Comparison of ENCODE assay signal across 11 mouse cellular contexts in genomic region chr2:174285921-174286470, GRCm38 (mm10). TPM values are rescaled to one million over a fixed set of nuclear protein-coding genes. Genes with fewer than 3 reads are reported as not detected.
DNase-seq lines count a peak whose midpoint lies in the region; ATAC-seq and TF ChIP-seq lines count a peak whose summit lies in the region.
"Had no signal": no experiment of that assay in that cellular context is flagged by ENCODE, and none has a peak within 500 bp of the region (broad histone marks: within the 10 kb centered on the region; RNA-seq: fewer than 3 reads in every experiment).

No protein-coding gene starts in this region.

- DNase-seq in heart, adult 18-20 months = no peak
- DNase-seq in Muller cell, postnatal 12 days (ENCODE audit: inconsistent ontology term) = peak; percentile 35
- DNase-seq in hindbrain, embryonic 14.5 days (ENCODE audit: low spot score) = no peak
- no peak for DNase-seq in midbrain, embryonic 14.5 days
- no peak for DNase-seq in layer of hippocampus, adult 2 months (ENCODE audit: low spot score in 2 of 2)
- DNase-seq: cerebellum, adult 18-20 months; kidney, adult 11 months had no signal

- peaks cover 47% of the 10 kb centered on the region for H3K36me3 ChIP-seq in heart, embryonic 15.5 days
- H3K36me3 ChIP-seq in hindbrain, embryonic 14.5 days (replicated peaks; ENCODE audit: control insufficient read depth, insufficient read depth) = peaks cover 50% of the 10 kb centered on the region
- H3K36me3 ChIP-seq in midbrain, embryonic 14.5 days (ENCODE audit: control insufficient read depth, insufficient read depth, low read length) = peaks cover 52% of the 10 kb centered on the region

- H3K9ac ChIP-seq in heart, embryonic 15.5 days = no peak overlapping the region
- no peak overlapping the region for H3K9ac ChIP-seq in hindbrain, embryonic 14.5 days
- no peak overlapping the region for H3K9ac ChIP-seq in midbrain, embryonic 14.5 days (replicated peaks; ENCODE audit: low read length)

- H3K27me3 ChIP-seq in heart, embryonic 15.5 days = peaks cover 57% of the 10 kb centered on the region
- H3K27me3 ChIP-seq in hindbrain, embryonic 14.5 days (ENCODE audit: control insufficient read depth, insufficient read depth, low read length) = peaks cover 58% of the 10 kb centered on the region
- peaks cover 37% of the 10 kb centered on the region for H3K27me3 ChIP-seq in midbrain, embryonic 14.5 days (ENCODE audit: control insufficient read depth, insufficient read depth, low read length)
- H3K27me3 ChIP-seq: CH12.LX had no signal

- no peak for TF ChIP-seq CTCF in layer of hippocampus, adult 2 months (conservative IDR thresholded peaks at IDR 0.05)

- no peak for ATAC-seq in heart, embryonic 15.5 days (replicated peaks; ENCODE audit: insufficient number of reproducible peaks, insufficient read depth, low FRiP score, low read depth)
- ATAC-seq in hindbrain, embryonic 14.5 days (ENCODE audit: low FRiP score) = no peak
- ATAC-seq in midbrain, embryonic 14.5 days (ENCODE audit: low FRiP score, low TSS enrichment) = no peak
- ATAC-seq in granulocyte monocyte progenitor cell, adult 5-6 weeks (replicated peaks; ENCODE audit: poor library complexity, severe bottlenecking) = no peak
- no peak for ATAC-seq in inflammation-experienced regulatory T-cells, adult 6 months

- no peak overlapping the region for H3K4me2 ChIP-seq in heart, embryonic 15.5 days
- H3K4me2 ChIP-seq in hindbrain, embryonic 14.5 days (replicated peaks) = peak overlapping the region; percentile 12; the same call in 1 of the 2 replicates
- no peak overlapping the region for H3K4me2 ChIP-seq in midbrain, embryonic 14.5 days (ENCODE audit: low read length)

- 50% methylated on average over 34 of the region's 34 CpGs for WGBS in heart, embryonic 15.5 days
- 53% methylated on average over 34 of the region's 34 CpGs for WGBS in hindbrain, embryonic 14.5 days
- WGBS in midbrain, embryonic 14.5 days = 47% methylated on average over 34 of the region's 34 CpGs

- peaks cover 6% of the 10 kb centered on the region; the same call in 1 of the 2 replicates for H3K4me1 ChIP-seq in heart, embryonic 15.5 days (replicated peaks)
- peaks cover 15% of the 10 kb centered on the region for H3K4me1 ChIP-seq in hindbrain, embryonic 14.5 days (replicated peaks; ENCODE audit: control insufficient read depth, insufficient read depth, low read length)
- H3K4me1 ChIP-seq in midbrain, embryonic 14.5 days (ENCODE audit: control insufficient read depth, insufficient read depth, low read length) = peaks cover 9% of the 10 kb centered on the region

- H3K9me3 ChIP-seq in heart, embryonic 15.5 days (replicated peaks) = 0 out of 2 replicates have a peak, but pooled peaks cover 4% of the 10 kb centered on the region
- H3K9me3 ChIP-seq in hindbrain, embryonic 14.5 days (ENCODE audit: control insufficient read depth, low read length) = peaks cover 23% of the 10 kb centered on the region
- H3K9me3 ChIP-seq in midbrain, embryonic 14.5 days (ENCODE audit: control insufficient read depth, low read length) = peaks cover 24% of the 10 kb centered on the region

- peak overlapping the region; percentile 34 for H3K4me3 ChIP-seq in heart, embryonic 15.5 days
- H3K4me3 ChIP-seq in hindbrain, embryonic 14.5 days (replicated peaks; ENCODE audit: low read length) = peak overlapping the region; percentile 26
- peak overlapping the region; percentile 22; the same call in 1 of the 2 replicates for H3K4me3 ChIP-seq in midbrain, embryonic 14.5 days (replicated peaks; ENCODE audit: low read depth, low read length)
- no peak overlapping the region for H3K4me3 ChIP-seq in layer of hippocampus, adult 2 months

- no peak overlapping the region for H3K27ac ChIP-seq in heart, embryonic 15.5 days
- no peak overlapping the region for H3K27ac ChIP-seq in hindbrain, embryonic 14.5 days
- no peak overlapping the region for H3K27ac ChIP-seq in midbrain, embryonic 14.5 days (replicated peaks; ENCODE audit: low read depth, low read length)
- no peak overlapping the region for H3K27ac ChIP-seq in layer of hippocampus, adult 2 months

RNA-seq across cellular contexts. Expression of gene Gnas, which starts 1.9 kb away (rescaled TPM):
- 1,401 and 1,438 TPM in 2 replicates for polyA plus RNA-seq in heart, embryonic 15.5 days (2015; fragmentation: Nextera tagmentation; extraction: Ambion mirVana)
- 1,000 to 10,000 TPM; 1,194 to 1,253 TPM for total RNA-seq in heart, adult 18-20 months (2021)
- polyA plus RNA-seq in hindbrain, embryonic 14.5 days (2014; fragmentation: Nextera tagmentation; extraction: Ambion mirVana) = 1,800 and 1,897 TPM in 2 replicates
- 1,446 and 1,495 TPM in 2 replicates for polyA plus RNA-seq in midbrain, embryonic 14.5 days (2014; fragmentation: Nextera tagmentation; extraction: Ambion mirVana)
- 447 and 478 TPM in 2 replicates for total RNA-seq in granulocyte monocyte progenitor cell, adult 5-6 weeks (2014; fragmentation: Nextera tagmentation)
- total RNA-seq in granulocyte monocyte progenitor cell, adult 5-6 weeks (2017) = 212 and 260 TPM in 2 replicates
- total RNA-seq in layer of hippocampus, adult 2 months (2021) = 1,000 to 10,000 TPM; 1,674 to 1,781 TPM
- 100 to 1,000 TPM; 121 to 127 (median 126) TPM for polyA plus RNA-seq in inflammation-experienced regulatory T-cells, adult 6 months (2017; shearing (Covaris generic))

Comparison
In these comparisons a context has a peak if more than half of its experiments do, and no peak if none do; other contexts are left out.
1. RNA of gene Gnas, which starts 1.9 kb away (polyA plus RNA-seq): 1,800 to 1,897 TPM in hindbrain, embryonic 14.5 days, 1,446 to 1,495 TPM in midbrain, embryonic 14.5 days and 1,401 to 1,438 TPM in heart, embryonic 15.5 days; 121 to 127 TPM in inflammation-experienced regulatory T-cells, adult 6 months; every median in the first group is over 10 times any median in the second.